Mouse (Mus musculus): Measurements from ENCODE around the gene Apba2. TPM values are rescaled to one million over a fixed set of nuclear protein-coding genes. Genes with fewer than 3 reads are reported as not detected.

Apba2 gene
- 1.1 and 1.5 TPM in 2 replicates for total RNA-seq (2021)
- long read RNA-seq, experiment 1, result 0 reads
- long read RNA-seq, experiment 2, result 0 reads

- DNase-seq, result peak; percentile 47
Measured at GRCm38 (mm10) chr7:64501536-64502270, at the start of gene Apba2. TSS of gene Apba2 (plus strand) at chr7:64501706.

- DNase-seq, result no peak
Measured at GRCm38 (mm10) chr7:64451861-64452382, 49.6 kb upstream of the Apba2 start.

GRCm38 (mm10) chr7:64452471-64453222 is 48.9 kb upstream of the Apba2 start:
- DNase-seq, result no peak

GRCm38 (mm10) chr7:64456176-64456575 is 45.3 kb upstream of the Apba2 start:
- DNase-seq, result no peak

GRCm38 (mm10) chr7:64456676-64457075 is 44.8 kb upstream of the Apba2 start:
- DNase-seq, result no peak

- no peak for DNase-seq
Measured at GRCm38 (mm10) chr7:64457811-64458210, 43.7 kb upstream of the Apba2 start.

- no peak for DNase-seq
Measured at GRCm38 (mm10) chr7:64497438-64497837, 4.1 kb upstream of the Apba2 start.

GRCm38 (mm10) chr7:64502271-64503180 is 1.0 kb downstream of the Apba2 start:
- DNase-seq, result no peak

GRCm38 (mm10) chr7:64503641-64504040 is 2.1 kb downstream of the Apba2 start:
- DNase-seq, result no peak

GRCm38 (mm10) chr7:64504691-64505231 is 3.3 kb downstream of the Apba2 start:
- peak; percentile 11 for DNase-seq

- no peak for DNase-seq
Measured at GRCm38 (mm10) chr7:64505571-64505970, 4.1 kb downstream of the Apba2 start.

GRCm38 (mm10) chr7:64508826-64509225 is 7.3 kb downstream of the Apba2 start:
- DNase-seq, result no peak

GRCm38 (mm10) chr7:64509911-64510310 is 8.4 kb downstream of the Apba2 start:
- DNase-seq, result no peak

GRCm38 (mm10) chr7:64510526-64511210 is 9.2 kb downstream of the Apba2 start:
- DNase-seq, result no peak

- no peak for DNase-seq
Measured at GRCm38 (mm10) chr7:64513621-64514020, 12.1 kb downstream of the Apba2 start.

- DNase-seq, result no peak
Measured at GRCm38 (mm10) chr7:64515280-64515679, 13.8 kb downstream of the Apba2 start.

- no peak for DNase-seq
Measured at GRCm38 (mm10) chr7:64515891-64516290, 14.4 kb downstream of the Apba2 start.

- no peak for DNase-seq
Measured at GRCm38 (mm10) chr7:64519091-64519490, 17.6 kb downstream of the Apba2 start.

GRCm38 (mm10) chr7:64519521-64519920 is 18.0 kb downstream of the Apba2 start:
- DNase-seq, result no peak

- DNase-seq, result no peak
Measured at GRCm38 (mm10) chr7:64521695-64522408, 20.3 kb downstream of the Apba2 start.

- no peak for DNase-seq
Measured at GRCm38 (mm10) chr7:64522409-64522730, 20.9 kb downstream of the Apba2 start.

Measured in adrenal gland, postnatal 14 days (tissue).